Mouse (Mus musculus): ENCODE results near the gene Ascc3.

DNA sequence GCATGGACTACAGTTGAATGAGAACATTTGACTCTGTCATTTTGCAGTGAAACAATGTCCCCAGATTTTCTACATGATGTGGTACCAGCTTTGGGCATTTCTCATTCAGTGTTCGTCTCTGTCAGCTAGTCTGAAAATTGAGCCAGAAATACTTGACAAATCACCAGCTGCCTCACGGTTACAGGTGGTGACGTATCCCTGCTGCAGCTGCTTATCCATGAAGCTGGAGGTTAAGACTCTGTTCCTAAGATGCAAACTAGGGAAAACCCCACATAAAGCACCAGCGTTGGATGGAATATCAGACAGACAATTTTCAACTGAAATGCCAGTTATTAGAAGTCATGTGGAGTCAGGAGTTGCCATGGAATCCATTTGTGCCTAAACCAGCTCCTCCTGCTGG, 293.8 kb downstream of the Ascc3 start:
- TF ChIP-seq CTCF (conservative IDR thresholded peaks at IDR 0.05; ENCODE audit: low read length) (no peak), NANOG (IDR thresholded peaks at IDR 0.05; ENCODE audit: borderline replicate concordance, low read length) (no peak)
